Mouse (Mus musculus) heart, adult 9 months (tissue): ENCODE data around the gene Lgals8.
"Not testable (repeated sequence)": the region's sequence is repeated elsewhere in the genome, so short reads cannot be mapped to it uniquely, and the experiment has no call there.

Source experiments
- DNase-seq, 2 experiments: peaks; one replicate each; pipeline ENCODE4 v3.0.0; 2022; ENCODE audit warnings: low spot score in 2 of 2

The Lgals8 gene

GRCm38 (mm10) chr13:12464844-12465243 lies at the start of gene Lgals8:
Gene Lgals8 (minus strand): TSS chr13:12464944.
- no peak for DNase-seq

GRCm38 (mm10) chr13:12511189-12511965 lies 46.6 kb upstream of the Lgals8 start:
- DNase-seq, result no peak

- no peak for DNase-seq
These were observed 45.3 kb upstream of the Lgals8 start for GRCm38 (mm10) chr13:12510032-12510431.

- DNase-seq, result no peak
These were observed 42.7 kb upstream of the Lgals8 start for GRCm38 (mm10) chr13:12507426-12507825.

- DNase-seq, result no peak
These were observed 40.6 kb upstream of the Lgals8 start for GRCm38 (mm10) chr13:12505359-12505758.

- DNase-seq, result no peak
These were observed 38.6 kb upstream of the Lgals8 start for GRCm38 (mm10) chr13:12503238-12503751.

- DNase-seq, result no peak
These were observed 38.0 kb upstream of the Lgals8 start for GRCm38 (mm10) chr13:12502665-12503237.

GRCm38 (mm10) chr13:12499107-12499506 lies 34.4 kb upstream of the Lgals8 start:
- no peak for DNase-seq

- DNase-seq, result no peak
These were observed 33.1 kb upstream of the Lgals8 start for GRCm38 (mm10) chr13:12497809-12498208.

GRCm38 (mm10) chr13:12494750-12495149 lies 30.0 kb upstream of the Lgals8 start:
- DNase-seq, result no peak

- no peak for DNase-seq
These were observed 27.8 kb upstream of the Lgals8 start for GRCm38 (mm10) chr13:12492515-12492914.

- DNase-seq, result no peak
These were observed 20.9 kb upstream of the Lgals8 start for GRCm38 (mm10) chr13:12485640-12486039.

GRCm38 (mm10) chr13:12485197-12485596 lies 20.5 kb upstream of the Lgals8 start:
- no peak for DNase-seq

GRCm38 (mm10) chr13:12479802-12480201 lies 15.1 kb upstream of the Lgals8 start:
- no peak for DNase-seq

GRCm38 (mm10) chr13:12478301-12478700 lies 13.6 kb upstream of the Lgals8 start:
- no peak for DNase-seq

- DNase-seq, result no peak
These were observed 12.1 kb upstream of the Lgals8 start for GRCm38 (mm10) chr13:12476886-12477285.

- DNase-seq, result no peak
These were observed 10.5 kb upstream of the Lgals8 start for GRCm38 (mm10) chr13:12475239-12475638.

- peak; percentile 30 to 44 for DNase-seq
These were observed 9.1 kb upstream of the Lgals8 start for GRCm38 (mm10) chr13:12473724-12474378.

GRCm38 (mm10) chr13:12468488-12468887 lies 3.7 kb upstream of the Lgals8 start:
- DNase-seq, result peak; percentile 24 to 26

GRCm38 (mm10) chr13:12464159-12464558 lies 585 bp downstream of the Lgals8 start:
- not testable (repeated sequence) for DNase-seq

GRCm38 (mm10) chr13:12462623-12463022 lies 2.1 kb downstream of the Lgals8 start:
- no peak for DNase-seq

GRCm38 (mm10) chr13:12461730-12462119 lies 3.0 kb downstream of the Lgals8 start:
- DNase-seq, result no peak
